Mouse (Mus musculus): ENCODE data around the gene Edf1.

GRCm38 (mm10) chr2:25608671-25609070 is 51.0 kb downstream of the Edf1 start:
- no peak for TF ChIP-seq CTCF (IDR thresholded peaks at IDR 0.05; ENCODE audit: borderline replicate concordance, insufficient read depth, low read depth, low read length)
- TF ChIP-seq POLR2A (IDR thresholded peaks at IDR 0.05; ENCODE audit: borderline replicate concordance, insufficient read depth, low read length), result no peak
